Mouse (Mus musculus) left cerebral cortex, postnatal 14 days (tissue): ENCODE data around the gene Tacc2. TPM values are rescaled to one million over a fixed set of nuclear protein-coding genes. Genes with fewer than 3 reads are reported as not detected.

Source experiments
- DNase-seq, 2 experiments: peaks; one replicate each; pipeline ENCODE4 v3.0.0; 2021 to 2022; ENCODE audit warnings: low spot score in 2 of 2, mixed read lengths in 1 of 2
- intact Hi-C: fragments of 180-260 bp; cut with DNase I; formaldehyde crosslinking; loops from one replicate; pipeline ENCODE4 v1.15.1; 2025
- total RNA-seq, 2 experiments: library from RNA; stranded (reverse); gene quantifications; 2 replicates each; pipeline ENCODE4 v1.2.3; 2021

Tacc2 gene
- total RNA-seq, 2 experiments from 2014 or later: 68.9 to 70.3 TPM

- intact Hi-C loops: no loop called here
- no peak for DNase-seq
These were observed 25.6 kb downstream of the Tacc2 start for GRCm38 (mm10) chr7:130602804-130603203.

- peak; percentile 57 to 61 for DNase-seq
- intact Hi-C loops: no loop called here
These were observed 26.3 kb downstream of the Tacc2 start for GRCm38 (mm10) chr7:130603556-130603955.

GRCm38 (mm10) chr7:130604390-130604789, 27.2 kb downstream of the Tacc2 start:
- intact Hi-C loops: no loop called here
- DNase-seq: peak in 1 of 2 experiments; percentile 16

GRCm38 (mm10) chr7:130605111-130605510, 27.9 kb downstream of the Tacc2 start:
- intact Hi-C loops: no loop called here
- no peak for DNase-seq

- no peak for DNase-seq
- intact Hi-C loops: no loop called here
These were observed 29.7 kb downstream of the Tacc2 start for GRCm38 (mm10) chr7:130606958-130607357.

GRCm38 (mm10) chr7:130613973-130614372, 36.7 kb downstream of the Tacc2 start:
- no peak for DNase-seq
- intact Hi-C loops: no loop called here

GRCm38 (mm10) chr7:130617591-130617990, 40.4 kb downstream of the Tacc2 start:
- no peak for DNase-seq
- intact Hi-C loops: no loop called here

GRCm38 (mm10) chr7:130621068-130621467, 43.8 kb downstream of the Tacc2 start:
- intact Hi-C loops: no loop called here
- DNase-seq: no peak

- no peak for DNase-seq
- intact Hi-C loops: no loop called here
These were observed 44.7 kb downstream of the Tacc2 start for GRCm38 (mm10) chr7:130621953-130622352.

- DNase-seq: no peak
- intact Hi-C loops: no loop called here
These were observed 45.1 kb downstream of the Tacc2 start for GRCm38 (mm10) chr7:130622359-130622758.

GRCm38 (mm10) chr7:130624299-130624698, 47.1 kb downstream of the Tacc2 start:
- DNase-seq: no peak
- intact Hi-C loops: no loop called here

GRCm38 (mm10) chr7:130625361-130625760, 48.1 kb downstream of the Tacc2 start:
- DNase-seq: no peak
- intact Hi-C loops: no loop called here

- no peak for DNase-seq
- intact Hi-C loops: no loop called here
These were observed 51.4 kb downstream of the Tacc2 start for GRCm38 (mm10) chr7:130628601-130629000.

- intact Hi-C loops: no loop called here
- DNase-seq: no peak
These were observed 52.8 kb downstream of the Tacc2 start for GRCm38 (mm10) chr7:130629999-130630398.

- intact Hi-C loops: no loop called here
- no peak for DNase-seq
These were observed 53.7 kb downstream of the Tacc2 start for GRCm38 (mm10) chr7:130630956-130631355.

- peak in 1 of 2 experiments; percentile 43 for DNase-seq
- intact Hi-C loops: no loop called here
These were observed 54.5 kb downstream of the Tacc2 start for GRCm38 (mm10) chr7:130631553-130632378.

- intact Hi-C loops: no loop called here
- DNase-seq: no peak
These were observed 55.1 kb downstream of the Tacc2 start for GRCm38 (mm10) chr7:130632379-130632732.

GRCm38 (mm10) chr7:130634259-130634871, 57.1 kb downstream of the Tacc2 start:
- intact Hi-C loops: no loop called here
- no peak for DNase-seq

GRCm38 (mm10) chr7:130635212-130635611, 58.0 kb downstream of the Tacc2 start:
- DNase-seq: no peak
- intact Hi-C loops: no loop called here

GRCm38 (mm10) chr7:130636274-130636673, 59.0 kb downstream of the Tacc2 start:
- DNase-seq: no peak
- intact Hi-C loops: no loop called here

GRCm38 (mm10) chr7:130636902-130637301, 59.7 kb downstream of the Tacc2 start:
- intact Hi-C loops: no loop called here

More at GRCm38 (mm10) chr7:130636902-130637301, 59.7 kb downstream of the Tacc2 start:
- DNase-seq: no peak
